Mouse (Mus musculus) common myeloid progenitor, adult 5-6 weeks (primary cell): Measurements from ENCODE around the gene Supt5. TPM values are rescaled to one million over a fixed set of nuclear protein-coding genes. Genes with fewer than 3 reads are reported as not detected.

ENCODE experiments used
- ATAC-seq: replicated peaks from 2 replicates; pipeline ENCODE4 v1.8.0; 2016; ENCODE audit warnings: low read depth, mild to moderate bottlenecking, moderate TSS enrichment, inconsistent platforms; ENCODE audit not compliant: poor library complexity, severe bottlenecking
- total RNA-seq: library from RNA; stranded (forward); fragments of 200-1000, 187-1606 nt; gene quantifications from 2 replicates; pipeline ENCODE4 v1.2.3, GENCODE M21; 2017

Supt5 gene
- total RNA-seq, 1 experiment from 2014 or later, result 63.4 TPM

DNA sequence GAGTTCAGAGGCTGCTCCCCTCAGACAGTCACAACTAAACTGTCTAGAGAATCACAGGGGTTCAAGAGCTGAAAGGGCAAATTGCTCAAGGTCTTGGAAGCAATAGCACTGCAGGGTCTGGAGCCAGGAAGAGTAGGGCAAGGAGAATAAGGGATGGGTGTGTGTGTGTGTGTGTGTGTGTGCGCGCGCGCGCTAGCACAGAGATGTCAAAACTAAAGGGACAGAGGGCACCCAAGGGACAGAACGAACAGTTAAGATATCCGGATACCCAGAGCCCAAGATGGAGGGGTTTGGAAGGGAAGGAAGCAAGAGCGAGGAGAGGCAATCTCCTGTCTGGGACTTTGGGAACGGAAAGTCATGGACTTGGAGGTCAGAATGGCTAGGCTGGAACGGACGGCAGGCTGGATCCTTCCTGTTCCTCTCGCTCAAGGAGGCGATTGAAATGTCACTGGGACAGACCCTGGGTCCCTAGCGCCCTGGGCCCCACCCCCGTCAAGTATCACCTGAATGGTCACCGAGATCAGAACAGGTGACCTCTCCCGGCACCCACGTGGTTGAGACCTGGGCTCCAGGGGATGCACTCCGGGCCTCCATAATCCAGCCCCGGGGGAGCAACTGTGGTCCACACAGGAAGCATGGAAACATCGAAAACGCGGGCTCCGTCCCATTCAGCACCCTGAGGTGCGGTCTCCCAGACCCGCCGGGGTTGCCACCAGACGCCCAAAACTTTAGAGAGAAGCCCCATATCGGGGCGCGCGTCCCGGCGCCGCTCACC is 27.2 kb downstream of the Supt5 start:
- ATAC-seq, result 0 out of 2 replicates have a peak, but pooled peaks have one; percentile 2

DNA sequence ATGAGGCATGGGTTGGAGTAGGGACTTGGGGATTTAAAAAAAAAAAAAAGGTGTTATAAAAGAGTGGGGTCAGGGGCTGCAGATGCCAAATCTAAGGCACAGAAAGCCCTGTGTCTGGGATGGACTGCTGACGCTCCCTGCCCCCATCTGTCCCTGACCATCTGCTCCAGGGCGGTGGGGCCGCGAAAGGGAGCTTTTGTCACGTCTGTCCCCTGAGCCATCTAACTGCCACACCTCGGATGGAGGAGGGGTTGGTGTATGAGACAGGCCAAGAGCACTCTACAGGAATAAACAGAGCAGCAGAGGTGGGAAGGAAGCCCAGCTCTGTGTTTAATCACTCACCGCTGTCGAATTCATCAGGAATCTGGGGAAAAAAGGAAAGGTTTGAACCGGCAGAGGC is 28.8 kb downstream of the Supt5 start:
- ATAC-seq, result no peak

DNA sequence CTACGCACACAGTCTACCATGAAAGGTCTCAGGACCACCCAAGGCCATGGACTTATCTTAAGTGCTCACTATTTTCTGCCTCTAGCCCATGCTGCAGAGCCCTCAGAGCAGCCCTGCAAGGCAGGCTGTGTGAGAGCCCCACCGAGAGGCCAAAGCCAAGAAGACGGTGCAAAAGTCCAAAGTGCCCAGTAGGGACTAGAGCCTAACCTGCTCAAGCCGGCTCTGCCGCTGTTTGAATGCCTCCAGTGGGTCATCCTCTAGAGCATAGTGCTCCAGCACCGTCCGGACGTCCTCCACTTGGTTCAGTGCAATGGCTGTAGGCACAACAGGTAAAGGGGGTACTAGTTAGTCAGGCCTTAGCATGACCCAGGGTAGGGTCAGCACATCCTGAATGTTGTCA is 32.3 kb downstream of the Supt5 start:
- ATAC-seq, result no peak

DNA sequence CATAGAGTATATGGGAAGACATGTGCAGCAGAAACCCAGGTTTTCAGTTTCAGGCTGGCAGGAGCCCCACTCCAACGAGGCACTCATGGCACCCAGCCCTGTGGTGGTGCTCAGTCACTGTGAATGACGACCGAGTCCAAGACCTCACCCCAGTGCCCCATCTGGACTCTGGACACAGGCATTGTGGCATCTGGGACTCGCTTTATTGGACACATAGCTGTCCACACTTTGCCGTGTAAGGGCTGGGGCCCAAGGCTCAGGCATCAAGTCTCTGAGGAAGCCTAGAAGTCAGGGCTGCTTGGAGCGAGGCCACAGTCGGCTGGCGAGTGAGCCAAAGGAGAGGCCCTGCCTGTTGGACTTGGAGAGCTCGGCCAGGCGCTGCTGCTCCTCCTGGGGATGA is 32.9 kb downstream of the Supt5 start:
- ATAC-seq, result no peak

DNA sequence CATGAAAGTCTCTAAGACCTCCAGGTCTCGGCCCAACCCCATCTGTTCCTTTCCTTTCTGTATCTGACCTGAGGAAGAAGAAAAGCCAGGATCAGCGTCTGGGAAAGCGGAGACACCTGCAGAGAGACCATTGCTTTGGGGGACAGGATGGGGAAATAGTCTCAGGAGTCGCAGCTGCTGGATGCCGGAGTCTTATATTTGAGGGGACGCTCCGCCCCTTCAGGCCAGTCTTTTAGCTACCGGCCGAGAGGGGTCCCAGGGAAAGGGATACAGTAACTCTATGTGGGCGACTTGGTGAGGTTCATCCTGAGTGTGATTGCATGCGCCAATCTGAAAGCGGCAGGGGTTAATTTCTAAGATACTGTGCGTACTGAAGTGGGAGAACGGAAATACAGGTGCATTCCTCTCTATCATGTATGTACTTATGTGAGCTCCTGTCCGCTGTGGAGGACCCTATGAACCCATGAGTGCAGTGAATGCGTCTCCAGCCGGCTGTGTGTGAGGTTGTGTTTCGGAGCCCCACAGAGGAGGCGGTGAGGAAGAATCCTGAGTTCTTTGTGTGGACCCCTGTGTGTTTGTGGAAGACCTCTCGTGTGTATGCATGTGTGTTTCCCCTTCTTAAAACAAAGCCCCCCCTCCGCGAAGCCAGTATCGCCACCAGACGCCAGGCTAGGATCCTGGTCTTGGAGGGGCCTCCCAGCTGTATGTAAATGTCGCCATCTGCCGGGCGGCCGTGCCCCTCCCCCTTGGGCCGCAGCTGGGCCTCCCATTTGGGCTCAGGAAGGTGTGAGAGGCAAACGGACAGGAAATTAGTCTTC is 36.7 kb downstream of the Supt5 start, which contains the start of gene Dll3:
Gene Dll3 (minus strand): TSS at position 623 of the 818 bp plus-strand sequence.
- ATAC-seq, result peak; percentile 44

DNA sequence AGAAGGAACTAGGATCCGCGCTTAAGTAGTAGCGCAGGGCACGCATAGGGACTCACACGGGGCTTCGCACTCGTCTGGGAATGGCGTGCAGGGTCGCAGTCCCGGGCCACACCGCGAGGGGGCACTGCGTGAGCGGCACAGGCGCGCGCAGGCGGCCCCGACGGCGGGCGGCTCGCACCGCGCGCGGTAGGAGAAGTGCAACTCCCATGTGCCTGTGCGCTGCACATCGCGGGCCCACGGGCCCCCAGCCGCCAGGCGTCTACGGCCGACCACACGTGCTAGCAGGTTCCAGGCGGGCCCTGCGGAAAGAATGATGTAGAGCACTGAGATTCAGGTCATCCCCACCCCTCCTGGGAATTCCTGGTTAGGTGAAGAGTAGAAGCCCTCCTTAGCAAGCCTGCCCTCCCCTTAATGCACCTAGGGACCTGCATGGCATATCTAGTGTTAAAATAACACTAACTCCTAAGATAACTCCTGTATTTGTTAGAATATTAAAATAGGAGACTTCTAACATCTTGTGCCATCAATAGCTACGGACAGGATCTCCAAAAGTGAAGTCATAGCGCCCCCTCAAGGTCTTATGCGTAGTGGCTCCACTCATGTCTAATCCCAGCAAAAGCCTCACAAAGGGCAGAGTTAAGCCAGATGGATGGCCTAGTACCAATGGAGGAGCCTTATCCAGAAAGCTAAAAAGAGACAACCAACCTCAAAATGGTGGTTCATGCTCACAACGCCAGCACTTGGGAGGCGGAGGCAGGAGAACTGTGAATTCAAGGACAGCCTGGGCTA is 39.5 kb downstream of the Supt5 start:
- ATAC-seq, result peak; percentile 43

DNA sequence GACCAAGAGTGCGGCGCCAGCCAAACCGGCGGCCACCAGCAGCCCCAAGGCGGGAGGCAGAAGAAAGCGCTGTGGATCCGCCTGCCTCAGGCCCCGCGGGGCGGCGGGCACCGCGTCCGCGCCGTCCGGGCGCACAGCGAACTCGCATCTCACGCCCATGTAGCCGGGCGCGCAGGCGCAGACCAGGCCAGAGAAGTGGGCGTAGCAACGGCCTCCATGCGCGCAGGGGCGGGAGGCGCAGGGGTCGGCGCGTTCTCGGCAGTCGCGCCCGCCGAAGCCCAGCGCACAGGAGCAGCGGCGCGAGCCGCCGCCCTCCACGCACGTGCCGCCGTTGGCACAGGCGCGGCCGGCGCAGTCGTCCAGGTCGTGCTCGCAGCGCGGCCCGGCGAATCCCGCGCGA is 44.1 kb downstream of the Supt5 start:
- ATAC-seq, result peak; percentile 37

DNA sequence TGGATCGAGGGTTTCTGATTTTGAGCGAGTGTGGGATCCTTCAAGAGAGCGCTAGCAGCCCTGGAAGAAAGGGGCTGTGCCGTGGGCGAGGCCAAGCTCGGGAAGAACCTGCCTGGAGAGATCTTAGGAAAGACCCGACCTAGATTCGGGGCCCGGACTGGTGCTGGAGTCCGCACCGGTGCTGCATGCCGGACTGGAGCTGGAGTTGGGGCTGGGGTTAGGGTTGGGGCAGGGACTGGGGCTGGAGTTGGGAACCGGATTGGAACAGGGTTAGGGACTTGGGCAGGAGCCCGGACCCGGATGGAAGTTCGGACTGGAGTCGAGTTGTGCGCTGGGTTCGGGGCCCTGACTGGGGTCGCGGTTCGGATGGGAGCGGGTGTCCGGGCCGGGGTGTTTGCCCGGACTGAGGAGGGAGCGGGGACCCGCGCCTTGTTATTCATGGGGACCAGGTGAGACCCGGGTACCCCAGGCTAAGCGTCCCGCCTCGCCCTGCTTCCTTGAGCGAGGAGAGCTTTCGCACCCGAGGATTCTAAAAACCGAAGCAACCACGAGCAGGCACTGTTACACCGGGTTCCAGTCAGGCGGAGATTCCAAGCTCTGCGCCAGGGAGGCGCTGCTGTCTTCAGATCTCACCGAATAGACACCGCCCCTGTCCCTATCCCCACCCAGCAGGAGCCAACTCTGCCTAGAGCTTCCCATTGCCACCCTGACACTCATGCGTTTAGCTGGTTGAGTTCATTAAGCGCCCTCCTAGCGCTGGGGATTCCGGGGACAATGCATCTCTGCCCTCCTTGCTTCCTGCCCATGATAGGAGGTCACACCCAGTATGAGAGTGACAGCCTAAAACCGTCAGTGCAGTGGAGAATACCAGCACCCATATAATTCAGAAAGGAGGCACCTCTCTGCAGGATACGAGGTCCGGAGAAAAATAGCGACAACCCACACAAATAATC is 47.6 kb downstream of the Supt5 start, which contains the start of gene Selenov:
Gene Selenov (minus strand): TSS at position 549 of the 953 bp plus-strand sequence.
- peak; percentile 31; the same call in 1 of the 2 replicates for ATAC-seq

DNA sequence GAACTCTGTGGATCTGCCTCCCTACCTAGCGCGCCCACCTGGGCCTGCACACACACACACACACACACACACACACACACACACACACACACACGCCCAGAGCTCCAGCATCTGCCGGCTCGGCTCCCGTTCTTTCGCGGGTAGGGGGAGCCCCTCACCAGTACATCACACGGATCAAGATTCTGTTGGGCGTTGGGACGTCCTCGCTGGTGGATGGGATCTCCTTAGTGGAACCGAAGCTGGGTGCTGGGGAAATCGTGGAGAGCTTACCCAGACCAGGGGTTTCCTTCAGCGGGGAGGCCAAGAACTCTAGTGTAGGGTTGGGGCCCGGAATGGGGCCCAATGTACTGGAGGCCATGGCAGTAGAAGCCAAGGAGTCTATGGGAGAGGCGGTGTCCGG is 48.4 kb downstream of the Supt5 start:
- no peak for ATAC-seq

DNA sequence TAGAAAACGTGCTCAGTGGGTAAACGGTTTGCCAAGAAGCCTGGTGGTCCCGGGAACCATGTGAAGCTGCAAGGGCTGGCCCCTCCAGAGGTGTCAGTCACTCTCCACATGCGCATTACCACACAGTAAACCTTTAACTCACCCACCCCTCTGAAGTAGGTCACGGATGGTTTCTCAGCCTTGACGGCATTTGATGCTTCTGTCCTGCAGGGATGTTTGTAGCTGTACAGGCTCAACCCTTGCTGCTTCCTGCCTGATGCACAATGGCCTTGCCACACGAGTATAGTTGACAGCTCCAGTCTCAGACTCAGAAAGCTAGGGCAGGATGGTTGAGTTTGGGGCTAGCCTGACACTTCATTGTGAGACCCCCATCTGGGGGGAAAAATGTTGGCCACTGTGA is 57.9 kb downstream of the Supt5 start:
- no peak for ATAC-seq

DNA sequence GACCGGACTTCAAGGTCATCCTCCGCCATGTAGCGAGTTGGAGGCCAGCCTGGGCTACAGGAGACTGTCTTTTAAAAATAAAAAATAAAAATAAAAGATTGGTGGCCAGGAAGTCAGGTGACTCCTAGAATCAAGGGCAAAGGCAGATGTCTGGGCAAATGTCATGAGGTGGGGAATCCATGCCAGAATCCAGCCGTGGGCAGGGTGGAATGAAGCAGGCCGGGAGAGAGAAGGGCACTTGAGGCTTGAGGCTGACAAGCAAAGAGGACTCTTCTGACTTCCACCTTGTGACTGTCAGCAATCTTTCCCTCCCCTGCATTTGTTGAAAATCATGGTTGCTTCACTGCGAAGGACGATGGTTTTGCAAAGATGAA is 60.3 kb downstream of the Supt5 start:
- ATAC-seq, result no peak

DNA sequence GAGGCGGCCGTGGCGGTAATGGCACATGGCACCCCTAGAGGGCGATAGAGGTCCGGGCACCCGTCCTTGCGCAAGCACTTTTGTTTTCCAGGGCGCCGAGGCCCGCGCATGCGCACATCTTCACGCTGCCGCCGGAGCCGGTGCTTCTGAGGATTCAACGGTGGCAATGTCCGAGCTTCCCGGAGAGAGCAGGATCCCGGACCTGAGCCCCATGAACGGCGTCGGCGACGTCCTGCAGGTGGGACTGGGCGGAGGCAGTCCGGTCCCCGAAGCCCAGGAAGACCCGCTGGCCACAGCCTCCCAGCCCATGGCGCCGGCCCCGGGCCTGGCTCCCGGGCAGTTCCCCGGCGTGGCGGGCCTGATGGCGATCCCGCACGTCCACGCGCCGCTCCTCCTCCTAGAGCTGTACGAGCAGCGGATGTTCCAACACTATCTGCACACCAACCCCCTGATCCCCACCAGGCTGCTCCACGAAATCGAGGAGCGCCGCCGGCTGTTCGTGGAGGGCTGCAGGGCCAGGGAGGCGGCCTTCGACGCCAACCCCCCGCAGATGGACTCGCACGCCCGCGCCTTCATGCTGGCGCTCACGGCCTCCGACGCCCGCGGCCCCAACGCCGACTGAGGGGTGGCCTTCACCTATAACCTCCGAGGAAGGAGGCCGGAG is 60.8 kb downstream of the Supt5 start, which contains the start of gene Eid2b:
Gene Eid2b (plus strand): TSS at position 125 of the 664 bp plus-strand sequence.
- peak; percentile 96 for ATAC-seq

DNA sequence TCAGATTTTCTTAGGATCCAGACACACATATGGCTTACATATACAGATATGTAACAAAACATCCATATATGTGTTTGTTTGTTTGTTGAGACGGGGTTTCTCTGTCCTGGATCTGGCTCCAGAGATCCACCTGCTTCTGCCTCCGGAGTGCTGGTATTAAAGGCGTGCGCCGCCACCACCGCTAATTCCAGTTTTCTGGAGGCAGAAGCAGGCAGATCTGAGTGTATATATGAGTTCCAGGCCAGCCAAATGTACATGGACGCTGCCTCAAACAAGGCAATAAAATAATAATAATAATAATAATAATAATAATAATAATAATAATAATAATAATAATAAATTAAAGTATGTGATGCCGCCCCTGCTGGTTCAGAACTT is 61.3 kb downstream of the Supt5 start:
- no peak for ATAC-seq

DNA sequence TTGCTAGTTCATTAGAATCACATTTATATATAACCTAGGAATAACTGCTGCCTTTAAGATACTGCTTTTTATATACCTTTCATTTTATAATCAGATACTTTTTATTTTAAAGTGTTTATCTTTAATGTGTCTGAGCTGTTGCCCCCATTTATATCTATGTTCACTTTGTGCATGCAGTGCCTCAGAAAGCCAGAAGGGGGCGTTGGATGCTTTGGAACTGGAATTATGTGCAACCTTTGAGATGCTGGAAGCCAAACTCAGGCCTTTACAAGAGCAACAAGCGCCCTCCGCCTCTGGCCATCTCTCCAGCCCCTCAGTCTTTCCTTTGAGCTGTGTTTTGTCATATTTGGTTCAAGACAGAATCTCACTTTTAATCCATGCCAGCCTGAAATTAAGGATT is 66.8 kb downstream of the Supt5 start:
- ATAC-seq, result no peak

DNA sequence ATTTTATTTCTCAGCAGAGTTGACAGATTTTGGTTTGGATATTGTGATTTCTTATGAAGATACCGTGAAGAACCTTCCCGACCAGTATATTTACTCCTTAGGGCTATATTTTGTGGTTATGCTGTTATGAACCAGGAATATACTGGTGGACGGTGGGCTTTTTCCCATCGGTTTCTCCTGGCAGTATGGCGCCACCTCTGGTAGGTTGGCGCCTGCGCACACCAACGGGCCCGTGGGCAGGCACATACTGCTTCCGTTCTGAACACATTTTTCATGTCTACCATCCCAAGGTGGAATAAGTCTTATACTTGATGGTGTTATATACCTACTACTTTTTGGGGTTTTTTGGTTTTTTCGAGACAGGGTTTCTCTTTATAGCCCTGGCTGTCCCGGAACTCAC is 69.2 kb downstream of the Supt5 start:
- ATAC-seq, result no peak

DNA sequence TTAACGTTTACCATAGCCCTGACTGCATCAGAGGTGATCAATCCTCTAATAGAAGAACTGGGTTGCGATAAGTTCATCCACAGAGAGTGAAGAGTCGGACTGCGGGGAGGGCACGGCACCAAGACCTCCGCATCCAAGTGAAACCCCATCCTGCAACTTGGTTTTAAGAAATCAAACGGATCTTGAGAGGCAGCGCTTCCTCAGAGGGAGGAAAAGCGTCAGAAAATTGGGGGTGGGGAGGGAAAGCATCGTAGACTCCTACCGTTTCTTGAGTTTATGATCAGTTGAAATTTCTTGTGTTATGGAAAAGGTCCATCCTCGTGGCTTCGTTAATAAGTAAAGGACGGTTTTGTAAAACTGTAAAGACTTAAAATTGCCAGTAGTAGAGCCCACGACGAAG is 70.0 kb downstream of the Supt5 start:
- ATAC-seq, result no peak

DNA sequence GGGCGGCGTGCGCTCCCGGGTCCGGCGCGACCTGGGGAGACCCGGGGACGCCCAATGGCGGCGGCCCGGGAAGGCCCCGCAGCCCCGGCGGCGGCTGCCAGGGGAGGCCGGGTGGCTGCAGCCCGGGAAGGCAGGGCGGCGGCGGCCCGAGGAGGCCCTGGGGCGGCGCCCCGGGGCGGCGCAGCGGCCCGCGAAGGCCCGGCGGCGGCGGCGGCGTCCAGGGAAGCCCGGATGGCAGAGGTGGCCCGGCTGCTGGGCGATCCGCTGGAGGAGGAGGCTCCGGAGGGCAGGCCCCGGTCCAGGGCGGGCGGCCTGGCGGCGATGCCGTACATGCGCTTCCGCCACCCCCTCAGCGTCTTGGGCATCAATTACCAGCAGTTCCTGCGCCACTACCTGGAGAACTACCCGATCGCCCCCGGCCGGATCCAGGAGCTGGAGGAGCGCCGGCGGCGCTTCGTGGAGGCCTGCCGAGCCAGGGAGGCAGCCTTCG is 70.5 kb downstream of the Supt5 start:
- ATAC-seq, result peak; percentile 33; the same call in 1 of the 2 replicates
